Mouse (Mus musculus) hindbrain, postnatal 0 days (tissue): ENCODE results near the gene Sept9. TPM values are rescaled to one million over a fixed set of nuclear protein-coding genes. Genes with fewer than 3 reads are reported as not detected.

Source experiments
- ATAC-seq: fragments of 200-750 bp; cut with Nextera tagmentation; 2 replicates; pipeline ENCODE4 v1.8.0; 2017; ENCODE audit warnings: mild to moderate bottlenecking, moderate TSS enrichment, moderate library complexity
- DNase-seq: peaks from one replicate; pipeline ENCODE4 v3.0.0-alpha.2; 2015; ENCODE audit warnings: low spot score
- H3K27ac ChIP-seq: fragments of 300-500 bp; sonication (generic); 2 replicates; pipeline ENCODE4 v1.5.1; 2014; ENCODE audit warnings: mild to moderate bottlenecking
- H3K27me3 ChIP-seq: fragments of 300-500 bp; sonication (generic); 2 replicates; pipeline ENCODE4 v1.6.1; 2014; ENCODE audit warnings: low read length, mixed read lengths; ENCODE audit not compliant: insufficient read depth
- H3K36me3 ChIP-seq: fragments of 300-500 bp; sonication (generic); 2 replicates; pipeline ENCODE4 v1.6.1; 2014; ENCODE audit warnings: low read length, mixed read lengths; ENCODE audit not compliant: insufficient read depth
- H3K4me1 ChIP-seq: fragments of 300-500 bp; sonication (generic); 2 replicates; pipeline ENCODE4 v1.6.1; 2014; ENCODE audit warnings: antibody characterized with exemption, low read length, mixed read lengths; ENCODE audit not compliant: insufficient read depth
- H3K4me2 ChIP-seq: fragments of 300-500 bp; sonication (generic); 2 replicates; pipeline ENCODE4 v1.6.1; 2014; ENCODE audit warnings: low read depth, mild to moderate bottlenecking, low read length, moderate library complexity, mixed read lengths
- H3K4me3 ChIP-seq: fragments of 300-500 bp; sonication (generic); 2 replicates; pipeline ENCODE4 v1.5.1; 2014; ENCODE audit warnings: low read length
- H3K9ac ChIP-seq: fragments of 300-500 bp; sonication (generic); replicated peaks from 2 replicates; pipeline ENCODE4 v1.6.1; 2014; ENCODE audit warnings: mild to moderate bottlenecking, low read length, moderate library complexity, mixed read lengths
- H3K9me3 ChIP-seq: fragments of 300-500 bp; sonication (generic); 2 replicates; pipeline ENCODE4 v1.6.1; 2016; ENCODE audit warnings: low read length, mixed read lengths
- CTCF ChIP-seq: IDR thresholded peaks from 2 replicates; pipeline ENCODE4 v1.5.1; 2016; ENCODE audit warnings: antibody characterized with exemption, control low read depth, low read depth
- WGBS: fragments of 180-500 bp; shearing (Covaris S2); extraction: QIAGEN DNeasy Blood & Tissue Kit; methylation state at CpG from one replicate; pipeline ENCODE4 v1.1.7; 2014; 5-methylcytosine and 5-hydroxymethylcytosine counted together
- polyA plus RNA-seq: library from polyadenylated mRNA; unstranded; fragments of >200 nt; fragmentation: Nextera tagmentation; extraction: Ambion mirVana; gene quantifications from 2 replicates; pipeline ENCODE4 v1.2.1, GENCODE M21; 2015
- total RNA-seq: library from RNA; depleted of rRNA; stranded (reverse); fragments of >200 nt; gene quantifications from 2 replicates; pipeline ENCODE4 v1.2.3, GENCODE M21; 2014

The Sept9 gene
- total and polyA plus RNA-seq, 2 experiments from 2014 or later, result 88.8 to 112 TPM

- ATAC-seq (peak; percentile 70), DNase-seq (peak; percentile 82)
- peak overlapping the region; percentile 66 for H3K4me2 ChIP-seq
- H3K36me3 ChIP-seq, result no peaks in the 10 kb centered on the region
- peak overlapping the region; percentile 37; the same call in 1 of the 2 replicates for H3K9ac ChIP-seq
- no peaks in the 10 kb centered on the region for H3K9me3 ChIP-seq
- 1% methylated on average over 34 of the region's 34 CpGs for WGBS
- peak overlapping the region; percentile 31 for H3K4me3 ChIP-seq
- no peak for TF ChIP-seq CTCF
- H3K27ac ChIP-seq, result peak overlapping the region; percentile 49
- peaks cover 19% of the 10 kb centered on the region for H3K4me1 ChIP-seq
- H3K27me3 ChIP-seq, result no peaks in the 10 kb centered on the region
Observed at GRCm38 (mm10) chr11:117394230-117395137, 195.0 kb downstream of the Sept9 start.

GRCm38 (mm10) chr11:117395228-117395627, 195.8 kb downstream of the Sept9 start:
- no peak overlapping the region for H3K4me3 ChIP-seq
- no peak for TF ChIP-seq CTCF
- ATAC-seq (0 out of 2 replicates have a peak, but pooled peaks have one; percentile 8), DNase-seq (peak; percentile 26)
- H3K9me3 ChIP-seq, result no peaks in the 10 kb centered on the region
- 4% methylated on average over 9 of the region's 9 CpGs for WGBS
- peaks cover 19% of the 10 kb centered on the region for H3K4me1 ChIP-seq
- H3K27me3 ChIP-seq, result no peaks in the 10 kb centered on the region
- H3K36me3 ChIP-seq, result no peaks in the 10 kb centered on the region
- no peak overlapping the region; the same call in 1 of the 2 replicates for H3K27ac ChIP-seq
- no peak overlapping the region; the same call in 1 of the 2 replicates for H3K9ac ChIP-seq
- H3K4me2 ChIP-seq, result peak overlapping the region; percentile 66

- no peaks in the 10 kb centered on the region for H3K9me3 ChIP-seq
Observed at GRCm38 (mm10) chr11:117396929-117397328, 197.5 kb downstream of the Sept9 start.

GRCm38 (mm10) chr11:117397755-117398154, 198.3 kb downstream of the Sept9 start:
- no peaks in the 10 kb centered on the region for H3K36me3 ChIP-seq
- H3K4me1 ChIP-seq, result peaks cover 16% of the 10 kb centered on the region
- no peak overlapping the region for H3K9ac ChIP-seq
- TF ChIP-seq CTCF, result peak; percentile 59
- DNase-seq, result peak; percentile 66
- no peaks in the 10 kb centered on the region for H3K9me3 ChIP-seq
- no peaks in the 10 kb centered on the region for H3K27me3 ChIP-seq
- H3K4me3 ChIP-seq, result no peak overlapping the region
- ATAC-seq, result no peak
- WGBS, result 53% methylated on average over 4 of the region's 4 CpGs
- H3K4me2 ChIP-seq, result no peak overlapping the region
- no peak overlapping the region for H3K27ac ChIP-seq

More at GRCm38 (mm10) chr11:117396929-117397328, 197.5 kb downstream of the Sept9 start:
- TF ChIP-seq CTCF, result no peak
- WGBS, result 78% methylated on average over 3 of the region's 3 CpGs
- no peak overlapping the region for H3K27ac ChIP-seq
- no peaks in the 10 kb centered on the region for H3K36me3 ChIP-seq
- H3K4me3 ChIP-seq, result no peak overlapping the region
- H3K4me2 ChIP-seq, result no peak overlapping the region
- peaks cover 16% of the 10 kb centered on the region for H3K4me1 ChIP-seq
- ATAC-seq (no peak), DNase-seq (no peak)
- H3K27me3 ChIP-seq, result no peaks in the 10 kb centered on the region
- no peak overlapping the region for H3K9ac ChIP-seq

- ATAC-seq (no peak), DNase-seq (no peak)
- no peaks in the 10 kb centered on the region for H3K27me3 ChIP-seq
- TF ChIP-seq CTCF, result no peak
- H3K9ac ChIP-seq, result no peak overlapping the region
- peaks cover 16% of the 10 kb centered on the region for H3K4me1 ChIP-seq
- H3K4me3 ChIP-seq, result no peak overlapping the region
- no peak overlapping the region for H3K27ac ChIP-seq
- no peaks in the 10 kb centered on the region for H3K36me3 ChIP-seq
- no peaks in the 10 kb centered on the region for H3K9me3 ChIP-seq
- H3K4me2 ChIP-seq, result no peak overlapping the region
- 46% methylated on average over 7 of the region's 7 CpGs for WGBS
Observed at GRCm38 (mm10) chr11:117398191-117398590, 198.7 kb downstream of the Sept9 start.

GRCm38 (mm10) chr11:117401583-117402367, 202.3 kb downstream of the Sept9 start:
- H3K27ac ChIP-seq, result no peak overlapping the region
- DNase-seq (no peak), ATAC-seq (no peak)
- no peaks in the 10 kb centered on the region for H3K27me3 ChIP-seq
- H3K4me1 ChIP-seq, result no peaks in the 10 kb centered on the region
- H3K4me3 ChIP-seq, result no peak overlapping the region
- WGBS, result 92% methylated on average over 10 of the region's 10 CpGs
- no peaks in the 10 kb centered on the region for H3K9me3 ChIP-seq
- H3K9ac ChIP-seq, result no peak overlapping the region
- H3K36me3 ChIP-seq, result no peaks in the 10 kb centered on the region
- no peak overlapping the region for H3K4me2 ChIP-seq
- no peak; the same call in 1 of the 2 replicates for TF ChIP-seq CTCF
